Mouse (Mus musculus) forebrain, embryonic 14.5 days (tissue): ENCODE data around the gene Vps33b. TPM values are rescaled to one million over a fixed set of nuclear protein-coding genes. Genes with fewer than 3 reads are reported as not detected.

Experiments
- ATAC-seq: fragments of 200-750 bp; cut with Nextera tagmentation; 2 replicates; pipeline ENCODE4 v1.8.0; 2017; ENCODE audit warnings: mild to moderate bottlenecking, moderate library complexity
- DNase-seq: peaks from one replicate; pipeline ENCODE4 v3.0.0-alpha.2; 2015; ENCODE audit warnings: low spot score
- H3K27ac ChIP-seq: fragments of 300-500 bp; sonication (generic); 2 replicates; pipeline ENCODE4 v1.5.1; 2014; ENCODE audit warnings: low read depth, mild to moderate bottlenecking, control low read depth, low read length, moderate library complexity
- H3K27me3 ChIP-seq: fragments of 300-500 bp; sonication (generic); replicated peaks from 2 replicates; pipeline ENCODE4 v1.6.1; 2014; ENCODE audit warnings: low read length, control low read depth, mixed read lengths; ENCODE audit not compliant: control insufficient read depth, insufficient read depth
- H3K36me3 ChIP-seq: fragments of 300-500 bp; sonication (generic); 2 replicates; pipeline ENCODE4 v1.6.1; 2014; ENCODE audit warnings: low read length, control low read depth; ENCODE audit not compliant: control insufficient read depth, insufficient read depth
- H3K4me1 ChIP-seq: fragments of 300-500 bp; sonication (generic); 2 replicates; pipeline ENCODE4 v1.6.1; 2014; ENCODE audit warnings: antibody characterized with exemption, low read length, control low read depth; ENCODE audit not compliant: control insufficient read depth, insufficient read depth
- H3K4me2 ChIP-seq: fragments of 300-500 bp; sonication (generic); 2 replicates; pipeline ENCODE4 v1.6.1; 2014; ENCODE audit warnings: mild to moderate bottlenecking, control low read depth, low read length
- H3K4me3 ChIP-seq: fragments of 300-500 bp; sonication (generic); 2 replicates; pipeline ENCODE4 v1.5.1; 2014; ENCODE audit warnings: low read depth, low read length, control low read depth
- H3K9ac ChIP-seq: fragments of 300-500 bp; sonication (generic); 2 replicates; pipeline ENCODE4 v1.6.1; 2014; ENCODE audit warnings: mild to moderate bottlenecking, low read length, control low read depth, moderate library complexity
- H3K9me3 ChIP-seq: fragments of 300-500 bp; sonication (generic); replicated peaks from 2 replicates; pipeline ENCODE4 v1.6.1; 2016; ENCODE audit warnings: low read length, control low read depth, mixed read lengths; ENCODE audit not compliant: control insufficient read depth
- WGBS: fragments of 180-500 bp; shearing (Covaris S2); extraction: QIAGEN DNeasy Blood & Tissue Kit; methylation state at CpG from one replicate; pipeline ENCODE4 v1.1.7; 2014; 5-methylcytosine and 5-hydroxymethylcytosine counted together
- polyA plus RNA-seq: library from polyadenylated mRNA; unstranded; fragments of >200 nt; fragmentation: Nextera tagmentation; extraction: Ambion mirVana; gene quantifications from 2 replicates; pipeline ENCODE4 v1.2.1, GENCODE M21; 2014

Gene Vps33b
- polyA plus RNA-seq, 1 experiment from 2014 or later, result 6.1 TPM

- no peaks in the 10 kb centered on the region for H3K27me3 ChIP-seq
- no peak overlapping the region for H3K9ac ChIP-seq
- no peak for DNase-seq
- H3K4me1 ChIP-seq, result 0 out of 2 replicates have a peak, but pooled peaks cover 5% of the 10 kb centered on the region
- no peaks in the 10 kb centered on the region for H3K9me3 ChIP-seq
- 87% methylated on average over 6 of the region's 6 CpGs for WGBS
- H3K4me2 ChIP-seq, result no peak overlapping the region
- H3K36me3 ChIP-seq, result peaks cover 14% of the 10 kb centered on the region
- H3K27ac ChIP-seq, result no peak overlapping the region
- no peak overlapping the region for H3K4me3 ChIP-seq
- ATAC-seq, result no peak
Observed at GRCm38 (mm10) chr7:80296462-80296861, 27.0 kb downstream of the Vps33b start.

DNA sequence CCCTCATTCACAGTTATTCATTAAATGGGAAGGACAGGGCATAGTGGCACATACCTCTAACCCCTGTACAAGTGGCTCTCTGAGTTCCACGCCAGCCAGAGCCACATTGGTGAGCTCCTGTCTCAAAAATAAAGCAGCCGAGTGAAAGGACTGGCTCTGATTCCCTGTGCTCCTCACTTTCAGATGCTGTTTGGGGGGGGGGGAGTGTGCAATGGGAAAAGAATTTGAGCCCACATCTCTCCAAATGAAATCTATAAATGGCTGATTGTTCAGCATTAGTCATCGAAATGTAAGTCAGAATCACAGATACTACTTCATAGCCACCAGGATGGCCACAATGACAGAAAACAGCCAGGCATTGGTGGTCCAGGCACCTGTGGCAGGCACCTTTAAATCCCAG, 27.6 kb downstream of the Vps33b start:
- H3K27ac ChIP-seq, result no peak overlapping the region
- 72% methylated on average over 3 of the region's 3 CpGs for WGBS
- H3K4me1 ChIP-seq, result 0 out of 2 replicates have a peak, but pooled peaks cover 5% of the 10 kb centered on the region
- H3K36me3 ChIP-seq, result peaks cover 17% of the 10 kb centered on the region
- H3K9ac ChIP-seq, result no peak overlapping the region; the same call in 1 of the 2 replicates
- H3K27me3 ChIP-seq, result no peaks in the 10 kb centered on the region
- no peak overlapping the region for H3K4me3 ChIP-seq
- ATAC-seq, result no peak
- DNase-seq, result no peak
- H3K9me3 ChIP-seq, result no peaks in the 10 kb centered on the region
- no peak overlapping the region for H3K4me2 ChIP-seq

DNA sequence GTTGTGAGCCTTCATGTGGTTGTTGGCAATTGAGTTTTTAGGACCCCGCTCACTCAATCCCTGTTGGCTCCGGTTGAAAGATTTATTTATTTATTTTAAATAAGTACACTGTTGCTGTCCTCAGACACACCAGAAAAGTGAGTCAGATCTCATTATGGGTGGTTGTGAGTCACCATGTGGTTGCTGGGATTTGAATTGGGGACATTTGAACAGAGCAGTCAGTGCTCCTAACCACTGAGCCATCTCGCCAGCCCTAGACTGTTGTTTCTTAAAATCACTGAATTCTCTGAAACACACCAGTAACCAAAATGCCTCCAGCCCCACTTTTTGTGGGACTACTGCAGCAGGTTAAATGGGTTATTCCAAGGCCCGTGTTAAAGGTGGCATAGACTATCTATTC, 29.3 kb downstream of the Vps33b start:
- Histone ChIP-seq H3K9ac (no peak overlapping the region), H3K36me3 (peaks cover 26% of the 10 kb centered on the region), H3K27me3 (no peaks in the 10 kb centered on the region), H3K4me1 (0 out of 2 replicates have a peak, but pooled peaks cover 5% of the 10 kb centered on the region), H3K27ac (no peak overlapping the region), H3K9me3 (no peaks in the 10 kb centered on the region), H3K4me3 (no peak overlapping the region), H3K4me2 (no peak overlapping the region)
- DNase-seq, result no peak
- no peak for ATAC-seq
- 93% methylated on average over 4 of the region's 4 CpGs for WGBS

- no peaks in the 10 kb centered on the region for H3K9me3 ChIP-seq
- 93% methylated on average over 3 of the region's 3 CpGs for WGBS
Observed at GRCm38 (mm10) chr7:80299568-80299967, 30.1 kb downstream of the Vps33b start.

GRCm38 (mm10) chr7:80301522-80301921, 32.1 kb downstream of the Vps33b start:
- 0 out of 2 replicates have a peak, but pooled peaks cover 5% of the 10 kb centered on the region for H3K4me1 ChIP-seq
- 95% methylated on average over 2 of the region's 2 CpGs for whole genome bisulfite sequencing

More at GRCm38 (mm10) chr7:80299568-80299967, 30.1 kb downstream of the Vps33b start:
- Histone ChIP-seq H3K27me3 (no peaks in the 10 kb centered on the region), H3K4me2 (no peak overlapping the region), H3K4me3 (no peak overlapping the region), H3K9ac (no peak overlapping the region), H3K27ac (no peak overlapping the region), H3K4me1 (0 out of 2 replicates have a peak, but pooled peaks cover 5% of the 10 kb centered on the region), H3K36me3 (peaks cover 34% of the 10 kb centered on the region)
- DNase-seq (no peak), ATAC-seq (no peak)

GRCm38 (mm10) chr7:80307766-80308165, 38.3 kb downstream of the Vps33b start:
- Histone ChIP-seq H3K36me3 (peaks cover 82% of the 10 kb centered on the region), H3K4me2 (no peak overlapping the region), H3K27ac (no peak overlapping the region), H3K4me1 (no peaks in the 10 kb centered on the region), H3K27me3 (no peaks in the 10 kb centered on the region), H3K9ac (no peak overlapping the region), H3K4me3 (no peak overlapping the region), H3K9me3 (no peaks in the 10 kb centered on the region)
- DNase-seq (no peak), ATAC-seq (no peak)
- WGBS, result 73% methylated on average over 3 of the region's 3 CpGs

More at GRCm38 (mm10) chr7:80301522-80301921, 32.1 kb downstream of the Vps33b start:
- no peak overlapping the region for H3K9ac ChIP-seq
- H3K27ac ChIP-seq, result no peak overlapping the region
- no peak overlapping the region for H3K4me2 ChIP-seq
- DNase-seq (no peak), ATAC-seq (no peak)
- H3K36me3 ChIP-seq, result peaks cover 53% of the 10 kb centered on the region
- H3K4me3 ChIP-seq, result no peak overlapping the region
- H3K27me3 ChIP-seq, result no peaks in the 10 kb centered on the region
- H3K9me3 ChIP-seq, result no peaks in the 10 kb centered on the region

DNA sequence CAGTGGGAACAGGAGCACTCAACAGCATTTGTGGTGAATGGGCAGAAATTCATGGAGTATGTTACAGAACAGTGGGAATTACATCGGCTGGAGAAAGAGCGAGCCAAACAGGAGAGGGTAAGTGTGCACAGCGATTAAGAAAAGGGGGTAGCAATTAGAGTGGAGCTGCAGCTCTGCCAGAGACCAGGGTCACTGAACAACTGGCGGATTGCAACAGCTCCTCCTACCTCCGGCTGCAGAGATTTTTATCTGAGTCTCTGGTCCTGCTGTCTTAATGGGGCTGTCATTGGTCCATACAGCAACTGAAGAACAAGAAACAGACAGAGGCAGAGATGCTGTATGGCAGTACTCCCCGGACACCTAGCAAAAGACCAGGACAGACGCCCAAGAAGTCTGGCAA, 41.3 kb downstream of the Vps33b start:
- WGBS, result 75% methylated on average over 7 of the region's 7 CpGs
- Histone ChIP-seq H3K4me2 (no peak overlapping the region), H3K36me3 (peaks cover 86% of the 10 kb centered on the region), H3K27me3 (no peaks in the 10 kb centered on the region), H3K9me3 (no peaks in the 10 kb centered on the region), H3K4me1 (no peaks in the 10 kb centered on the region), H3K4me3 (no peak overlapping the region), H3K27ac (no peak overlapping the region), H3K9ac (no peak overlapping the region)
- ATAC-seq (no peak), DNase-seq (no peak)

DNA sequence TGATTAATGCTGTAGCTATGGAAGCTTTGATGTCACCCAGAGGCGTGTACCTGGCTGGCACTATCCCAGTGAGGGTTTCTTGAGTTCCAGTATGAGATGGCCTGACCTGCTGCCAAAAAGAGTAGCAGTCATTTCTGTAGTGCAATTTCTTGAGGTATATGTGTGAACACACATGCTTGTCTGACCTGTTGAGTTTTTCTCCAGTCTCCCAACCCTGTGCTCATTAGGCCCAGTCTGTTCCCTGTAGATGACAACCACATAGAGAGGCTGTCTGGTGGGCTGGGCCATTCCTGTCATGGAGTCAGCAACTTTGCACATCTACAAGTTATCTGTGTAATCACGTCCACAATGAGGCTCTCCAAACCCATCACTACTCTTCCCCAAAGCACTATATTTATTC, 46.3 kb downstream of the Vps33b start:
- H3K9me3 ChIP-seq, result no peaks in the 10 kb centered on the region
- no peak overlapping the region for H3K4me2 ChIP-seq
- DNase-seq (no peak), ATAC-seq (no peak)
- H3K4me1 ChIP-seq, result no peaks in the 10 kb centered on the region
- H3K9ac ChIP-seq, result no peak overlapping the region
- WGBS, result 84% methylated on average over 2 of the region's 2 CpGs
- H3K27ac ChIP-seq, result no peak overlapping the region
- H3K36me3 ChIP-seq, result peaks cover 84% of the 10 kb centered on the region
- no peak overlapping the region for H3K4me3 ChIP-seq
- H3K27me3 ChIP-seq, result no peaks in the 10 kb centered on the region

DNA sequence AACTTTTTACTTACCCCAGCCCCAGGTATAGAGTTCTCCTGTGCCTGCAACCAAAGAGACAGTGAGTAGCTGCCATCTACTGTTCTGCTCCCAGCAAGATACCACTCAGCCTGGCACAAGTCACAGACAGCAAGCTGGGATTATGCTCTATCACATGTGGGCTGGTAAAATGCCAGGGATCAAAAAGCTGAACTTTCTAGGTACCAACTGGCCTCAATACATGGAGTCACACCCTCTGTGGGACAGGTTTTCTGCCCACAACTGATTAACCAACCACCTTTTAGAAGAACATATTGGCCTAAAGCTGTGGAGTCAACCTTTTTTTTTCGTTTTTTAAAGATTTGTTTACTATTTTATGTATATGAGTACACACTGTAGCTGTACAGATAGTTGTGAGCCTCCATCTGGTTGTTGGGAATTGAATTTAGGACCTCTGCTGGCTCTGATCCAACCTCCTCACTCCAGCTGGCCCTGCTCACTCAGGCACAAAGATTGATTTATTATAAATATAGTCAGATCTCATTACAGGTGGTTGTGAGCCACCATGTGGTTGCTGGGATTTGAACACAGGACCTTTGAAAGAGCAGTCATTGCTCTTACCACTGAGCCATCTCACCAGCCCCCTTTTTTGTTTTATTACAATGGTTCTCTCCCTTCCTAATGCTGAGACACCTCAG, 48.1 kb downstream of the Vps33b start:
- 0 out of 2 replicates have a peak, but pooled peaks have one; percentile 37 for ATAC-seq
- WGBS, result 59% methylated on average over 1 of the region's 1 CpGs
- Histone ChIP-seq H3K9me3 (no peaks in the 10 kb centered on the region), H3K4me1 (no peaks in the 10 kb centered on the region), H3K4me3 (no peak overlapping the region), H3K9ac (no peak overlapping the region), H3K27ac (no peak overlapping the region), H3K27me3 (no peaks in the 10 kb centered on the region), H3K4me2 (no peak overlapping the region), H3K36me3 (peaks cover 70% of the 10 kb centered on the region)
- DNase-seq, result no peak
